Mouse (Mus musculus): ENCODE results near the gene Zfp949.

DNA sequence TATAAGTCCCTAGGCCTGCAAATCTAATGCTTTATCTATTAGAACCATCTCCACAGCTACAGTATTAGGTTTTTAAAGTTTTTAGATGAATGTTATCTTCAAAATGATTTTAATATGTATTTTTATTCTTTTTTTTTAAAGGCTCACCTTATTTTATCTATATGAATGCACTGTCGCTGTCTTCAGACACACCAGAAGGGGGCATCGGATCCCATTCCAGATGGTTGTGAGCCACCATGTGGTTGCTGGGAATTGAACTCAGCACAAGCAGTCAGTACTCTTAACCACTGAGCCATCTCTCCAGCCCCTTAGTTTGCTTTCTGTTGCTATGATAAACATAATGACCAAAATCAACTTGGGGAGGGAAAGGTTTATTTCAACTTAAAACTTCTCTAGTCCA lies 23.5 kb upstream of the Zfp949 start:
- TF ChIP-seq CTCF (IDR thresholded peaks at IDR 0.05; ENCODE audit: low read depth): peak; percentile 23
- TF ChIP-seq EP300 (optimal IDR thresholded peaks at IDR 0.05): no peak
